Mouse (Mus musculus) kidney, adult 2 months (tissue): ENCODE measurements around the gene Odf2. TPM values are rescaled to one million over a fixed set of nuclear protein-coding genes. Genes with fewer than 3 reads are reported as not detected.

Experiments used
- DNase-seq: peaks from one replicate; pipeline ENCODE4 v3.0.0; 2021
- H3K27ac ChIP-seq: fragments of 200-500 bp; 2 replicates; pipeline ENCODE4 v1.5.1; 2012; ENCODE audit warnings: low read depth, low read length, control low read depth, inconsistent platforms; ENCODE audit not compliant: insufficient read depth
- H3K27me3 ChIP-seq: fragments of 200-500 bp; replicated peaks from 2 replicates; pipeline ENCODE4 v1.6.1; 2012; ENCODE audit warnings: mild to moderate bottlenecking, moderate library complexity, low read length, inconsistent platforms; ENCODE audit not compliant: control insufficient read depth, insufficient read depth
- H3K36me3 ChIP-seq: fragments of 200-500 bp; 2 replicates; pipeline ENCODE4 v1.6.1; 2012; ENCODE audit warnings: mild to moderate bottlenecking, moderate library complexity, low read length, inconsistent platforms; ENCODE audit not compliant: control insufficient read depth, insufficient read depth
- H3K4me1 ChIP-seq: fragments of 200-500 bp; 2 replicates; pipeline ENCODE4 v1.6.1; 2011; ENCODE audit warnings: low read length; ENCODE audit not compliant: control insufficient read depth, insufficient read depth
- H3K4me3 ChIP-seq: fragments of 200-500 bp; 2 replicates; pipeline ENCODE4 v1.5.1; 2011; ENCODE audit warnings: mild to moderate bottlenecking, low read depth, low read length, control low read depth; ENCODE audit not compliant: insufficient read depth
- CTCF ChIP-seq: fragments of 200-500 bp; conservative IDR thresholded peaks from 2 replicates; pipeline ENCODE4 v1.5.1; 2011; ENCODE audit warnings: low read depth, mild to moderate bottlenecking, control low read depth, low read length, moderate library complexity, mixed read lengths; ENCODE audit not compliant: insufficient read depth, insufficient read length
- POLR2A ChIP-seq: fragments of 200-500 bp; IDR thresholded peaks from one replicate; pipeline ENCODE4 v1.6.1; 2011; ENCODE audit warnings: low read depth, low read length, control low read depth
- WGBS: fragments of 180-500 bp; shearing (Covaris S2); methylation state at CpG from one replicate; pipeline ENCODE4 v1.1.7; 2018; 5-methylcytosine and 5-hydroxymethylcytosine counted together
- polyA plus RNA-seq: library from polyadenylated mRNA; depleted of rRNA; stranded (reverse); fragments of >200 nt; gene quantifications from 2 replicates; pipeline ENCODE4 v1.2.3, GENCODE M21; 2012

Odf2 gene
- polyA plus RNA-seq, 1 experiment, result 17.6 TPM

DNA sequence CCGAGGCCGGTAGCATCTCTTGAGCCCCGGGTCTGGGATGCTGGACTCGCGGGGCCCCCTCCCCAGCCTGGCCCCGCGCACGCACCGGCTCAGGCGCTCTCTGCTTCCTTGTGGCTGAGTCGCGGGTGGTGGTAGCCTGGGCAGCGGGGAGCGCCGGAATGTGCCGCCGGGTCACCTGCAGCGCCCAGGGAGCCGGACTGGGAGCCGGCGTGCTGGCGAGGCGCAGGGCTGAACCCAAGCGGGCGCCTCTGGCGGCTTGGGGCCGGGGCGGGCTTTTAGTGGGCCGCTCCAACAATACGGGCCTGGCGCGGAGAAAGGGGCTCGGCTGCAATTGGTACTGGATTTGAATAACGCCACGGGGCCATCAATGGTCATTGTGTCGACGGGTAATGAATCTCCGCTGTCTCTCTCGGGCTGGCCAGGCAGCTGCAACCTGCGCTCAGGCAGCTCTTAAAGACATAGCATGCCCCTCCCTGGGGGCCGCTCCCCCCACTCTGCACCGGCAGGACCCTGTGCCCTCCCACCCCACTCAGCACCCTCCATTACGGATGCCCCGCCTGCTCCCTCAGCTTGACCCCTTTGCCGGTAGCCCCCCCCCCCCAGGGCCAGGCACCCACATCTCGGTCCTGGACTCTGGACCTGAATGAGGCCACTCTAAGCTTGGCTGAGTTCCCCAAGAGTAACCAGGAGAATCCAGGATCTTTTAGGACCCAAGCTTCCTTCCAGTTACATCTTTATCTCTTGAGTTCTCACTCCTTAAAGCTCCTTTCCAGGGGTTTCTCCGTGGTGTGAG, 42.8 kb upstream of the Odf2 start:
- H3K4me3 ChIP-seq, result no peak overlapping the region
- H3K27ac ChIP-seq, result no peak overlapping the region
- 33% methylated on average over 47 of the region's 47 CpGs for WGBS
- no peaks in the 10 kb centered on the region for H3K27me3 ChIP-seq
- peaks cover 2% of the 10 kb centered on the region; the same call in 1 of the 2 replicates for H3K36me3 ChIP-seq
- TF ChIP-seq CTCF (no peak), POLR2A (no peak)
- no peaks in the 10 kb centered on the region for H3K4me1 ChIP-seq
- DNase-seq, result peak; percentile 43

DNA sequence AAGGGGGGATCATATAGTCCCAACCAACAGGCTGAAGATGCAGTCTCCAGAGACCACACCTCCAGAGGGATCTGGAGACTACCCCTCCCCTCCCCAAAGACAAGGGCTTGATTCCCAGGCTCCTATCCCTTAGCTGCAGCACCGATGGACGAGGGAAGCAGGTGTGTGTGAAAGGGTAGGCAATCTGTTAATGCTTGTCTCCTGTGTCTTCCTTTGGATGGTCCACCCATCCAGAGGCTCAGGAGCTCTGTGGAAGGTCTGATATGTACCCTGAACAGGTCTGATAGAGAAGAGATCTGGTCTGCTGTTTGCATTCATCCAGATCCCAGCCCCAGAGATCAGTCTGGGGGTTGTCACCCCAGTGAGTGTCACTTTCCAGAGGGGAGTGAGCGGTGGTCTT, 42.1 kb upstream of the Odf2 start:
- TF ChIP-seq CTCF (no peak), POLR2A (no peak)
- 60% methylated on average over 3 of the region's 3 CpGs for WGBS

DNA sequence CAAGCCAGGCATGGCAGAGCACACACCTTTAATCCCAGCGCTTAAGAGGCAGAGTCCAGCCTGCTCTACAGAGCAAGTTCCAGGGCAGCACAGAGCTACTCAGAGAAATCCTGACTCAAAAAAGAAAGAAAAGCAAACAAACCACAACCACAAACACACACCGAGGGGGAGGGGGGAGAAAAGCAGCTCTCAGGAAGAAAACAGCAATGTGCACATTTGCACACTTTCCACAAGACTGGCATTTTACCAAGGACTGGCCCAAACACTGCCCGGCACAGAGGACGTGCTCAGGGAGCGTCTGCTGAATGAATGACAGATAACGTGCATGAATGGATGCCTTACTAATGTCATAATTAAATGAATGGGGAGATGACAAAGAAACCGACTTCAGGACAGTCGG, 40.0 kb upstream of the Odf2 start:
- Histone ChIP-seq H3K27ac (no peak overlapping the region), H3K27me3 (no peaks in the 10 kb centered on the region), H3K4me3 (no peak overlapping the region), H3K4me1 (no peaks in the 10 kb centered on the region), H3K36me3 (no peaks in the 10 kb centered on the region)
- no peak for DNase-seq
- TF ChIP-seq POLR2A (no peak), CTCF (no peak)
- WGBS, result 56% methylated on average over 8 of the region's 8 CpGs

More for the DNA sequence above, 42.1 kb upstream of the Odf2 start:
- Histone ChIP-seq H3K27me3 (no peaks in the 10 kb centered on the region), H3K4me1 (no peaks in the 10 kb centered on the region), H3K4me3 (no peak overlapping the region), H3K36me3 (peaks cover 2% of the 10 kb centered on the region; the same call in 1 of the 2 replicates), H3K27ac (no peak overlapping the region)
- no peak for DNase-seq

DNA sequence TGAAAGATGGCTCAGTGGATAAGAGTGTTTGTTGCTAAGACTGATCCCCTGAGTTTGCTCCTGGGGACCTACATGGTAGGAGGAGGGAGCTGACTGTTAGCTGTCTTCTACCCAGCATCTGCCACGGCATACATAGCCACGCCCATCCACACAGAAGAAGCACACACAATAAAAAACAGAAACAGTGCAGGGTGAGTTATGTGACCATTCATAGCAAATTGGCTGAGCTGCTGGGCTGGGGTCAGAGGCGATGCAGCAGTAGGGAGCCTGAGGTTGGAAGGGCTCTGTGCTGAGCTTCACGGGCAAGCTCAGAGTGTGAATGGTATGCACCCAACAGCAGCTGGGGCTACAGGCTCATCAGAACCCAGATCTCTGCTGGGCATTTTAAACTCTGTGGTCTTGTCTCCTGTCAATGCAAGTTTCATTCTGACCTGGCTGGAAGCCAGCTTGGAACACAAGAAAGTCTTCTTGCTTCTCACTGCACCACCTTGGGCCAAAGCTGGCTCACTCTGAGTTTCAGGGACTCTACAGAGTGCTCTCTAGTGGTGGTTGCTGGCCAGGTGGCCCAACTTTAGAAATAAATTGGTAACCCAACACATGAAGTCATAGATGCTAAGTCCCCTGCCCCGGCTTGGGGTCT, 39.1 kb upstream of the Odf2 start:
- DNase-seq, result no peak
- Histone ChIP-seq H3K4me1 (no peaks in the 10 kb centered on the region), H3K27ac (no peak overlapping the region), H3K27me3 (no peaks in the 10 kb centered on the region), H3K36me3 (no peaks in the 10 kb centered on the region), H3K4me3 (no peak overlapping the region)
- TF ChIP-seq CTCF (no peak), POLR2A (no peak)
- 52% methylated on average over 5 of the region's 5 CpGs for WGBS

DNA sequence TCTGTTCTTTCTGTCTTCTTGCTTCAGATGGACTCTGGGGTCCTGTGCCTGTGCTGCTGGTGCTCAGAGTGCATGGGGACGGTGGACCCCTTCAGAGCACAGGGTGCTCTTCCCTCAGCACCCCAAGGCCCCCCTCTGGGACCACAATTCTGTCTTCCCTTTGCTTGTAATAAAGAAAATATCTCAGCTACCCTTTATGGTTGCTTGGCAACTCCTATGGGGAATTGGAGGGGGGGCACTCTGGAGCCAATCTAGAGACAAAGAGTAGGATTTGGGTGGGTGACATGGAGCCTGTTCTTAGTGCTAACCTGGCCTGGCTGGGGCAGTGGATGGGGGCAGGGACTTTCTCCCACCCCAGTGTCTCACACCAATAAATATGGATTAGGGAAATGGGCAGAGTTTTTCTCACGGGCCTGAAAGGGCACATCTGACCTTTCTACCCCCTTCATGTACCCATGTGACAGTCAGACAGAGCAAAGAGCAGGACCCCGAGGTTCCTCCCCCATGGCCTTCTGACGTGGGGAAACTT, 36.0 kb upstream of the Odf2 start:
- no peak overlapping the region for H3K4me3 ChIP-seq
- H3K27ac ChIP-seq, result no peak overlapping the region
- no peaks in the 10 kb centered on the region for H3K36me3 ChIP-seq
- H3K27me3 ChIP-seq, result no peaks in the 10 kb centered on the region
- 42% methylated on average over 4 of the region's 4 CpGs for WGBS
- TF ChIP-seq CTCF (no peak), POLR2A (no peak)
- DNase-seq, result no peak
- no peaks in the 10 kb centered on the region for H3K4me1 ChIP-seq

DNA sequence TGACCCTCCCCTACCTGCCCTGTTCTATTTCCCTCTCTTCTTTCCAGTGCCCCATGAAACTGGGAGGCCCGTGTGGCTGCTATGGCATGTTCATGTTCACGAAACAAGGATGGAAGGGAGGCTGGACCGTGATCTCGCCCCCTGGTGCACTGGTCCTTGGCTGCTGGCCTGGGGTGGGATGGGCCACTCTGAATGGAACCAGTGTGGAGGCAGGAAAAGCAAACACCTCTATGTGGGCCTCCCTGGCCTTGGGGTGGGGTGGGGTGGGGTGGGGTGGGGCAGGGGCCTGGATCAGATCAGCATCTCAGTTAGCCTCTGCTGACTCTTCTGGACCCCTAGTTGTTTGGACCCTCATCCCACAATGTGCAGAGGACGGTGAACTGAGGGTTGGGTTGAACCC, 35.3 kb upstream of the Odf2 start:
- Histone ChIP-seq H3K27ac (no peak overlapping the region), H3K4me3 (no peak overlapping the region), H3K4me1 (no peaks in the 10 kb centered on the region), H3K27me3 (no peaks in the 10 kb centered on the region), H3K36me3 (no peaks in the 10 kb centered on the region)
- TF ChIP-seq CTCF (no peak), POLR2A (no peak)
- 66% methylated on average over 5 of the region's 5 CpGs for WGBS
- no peak for DNase-seq

DNA sequence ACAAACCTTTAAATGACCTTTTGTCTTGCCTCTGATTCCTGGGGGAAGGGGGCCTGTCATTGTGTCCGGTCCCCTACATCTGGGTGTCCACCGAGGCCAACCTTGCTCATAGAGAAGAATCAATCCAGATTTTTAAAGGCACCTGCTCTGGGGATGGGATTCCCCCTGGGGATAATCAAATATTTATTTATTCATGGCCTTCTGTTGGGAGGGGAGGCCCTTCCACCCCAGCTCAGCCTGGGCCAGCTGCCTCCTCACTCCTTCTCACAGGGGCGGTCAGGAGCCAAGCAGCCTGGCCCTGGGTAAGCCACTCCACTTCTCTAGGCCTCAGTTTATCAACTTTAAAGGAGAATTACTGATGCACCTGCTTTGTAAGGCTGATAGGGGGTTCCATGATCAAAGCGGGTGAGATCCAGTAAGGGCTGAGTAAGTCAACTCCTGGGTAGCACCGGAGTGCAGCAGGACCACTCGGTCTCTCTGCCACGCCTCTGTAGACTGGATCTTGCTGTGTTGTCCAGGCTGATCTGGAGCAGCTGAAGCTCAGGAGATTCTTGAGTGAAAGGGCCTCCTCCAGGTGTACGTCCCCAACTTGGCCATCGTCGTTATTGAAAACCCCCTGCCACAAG, 33.3 kb upstream of the Odf2 start:
- Histone ChIP-seq H3K27me3 (no peaks in the 10 kb centered on the region), H3K4me3 (no peak overlapping the region), H3K4me1 (no peaks in the 10 kb centered on the region), H3K27ac (no peak overlapping the region), H3K36me3 (no peaks in the 10 kb centered on the region)
- no peak for DNase-seq
- TF ChIP-seq CTCF (no peak), POLR2A (no peak)
- WGBS, result 78% methylated on average over 10 of the region's 10 CpGs
